Mouse (Mus musculus): Measurements from ENCODE around the gene Slc48a1.

Slc48a1 gene

GRCm38 (mm10) chr15:97799446-97799845 lies 21.1 kb downstream of the Slc48a1 start:
- in situ Hi-C loops (cut with MseI, MboI): no loop called here

GRCm38 (mm10) chr15:97800853-97801252 lies 22.5 kb downstream of the Slc48a1 start:
- in situ Hi-C loops (cut with MseI, MboI): no loop called here

DNA sequence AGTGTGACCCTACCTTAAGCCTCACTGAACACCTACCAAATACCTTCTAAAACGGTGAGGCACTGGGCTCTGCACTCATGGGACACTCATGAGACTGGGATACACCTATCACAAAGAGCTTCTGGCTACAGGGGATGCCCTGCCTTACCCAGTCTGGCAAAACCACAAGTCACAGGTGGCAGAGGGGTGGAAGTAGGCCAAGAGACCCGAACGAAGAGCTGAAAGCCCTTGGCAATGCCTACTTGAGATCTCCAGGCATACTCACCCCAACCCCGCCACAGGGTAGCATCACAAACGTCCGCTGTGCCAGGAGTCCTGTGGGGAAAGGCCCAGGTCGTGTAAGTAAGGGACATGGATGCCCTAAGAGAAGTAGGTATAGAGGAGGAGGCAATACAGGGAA lies 23.5 kb downstream of the Slc48a1 start:
- in situ Hi-C loops (cut with MseI, MboI): no loop called here

DNA sequence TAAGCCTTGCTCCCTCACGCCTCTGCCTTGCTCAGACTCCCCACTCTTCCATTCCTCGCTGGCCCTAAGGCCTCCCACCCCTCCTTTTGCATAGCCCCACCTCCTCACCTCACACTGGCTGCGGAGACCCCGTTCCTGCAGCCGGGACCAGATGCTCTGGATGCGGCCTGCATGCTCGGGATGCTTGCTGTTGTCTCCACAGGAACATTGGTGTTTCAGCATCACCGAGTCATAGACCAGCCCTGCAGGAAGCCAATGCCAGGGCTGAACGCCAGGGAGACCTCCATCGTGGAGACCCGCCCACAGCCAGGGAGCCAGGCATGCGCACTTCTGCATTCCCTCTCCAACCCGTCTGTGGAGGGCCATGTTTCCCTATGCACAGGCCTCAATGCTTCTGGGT lies 24.3 kb downstream of the Slc48a1 start:
- in situ Hi-C loops (cut with MseI, MboI): no loop called here

- in situ Hi-C loops (cut with MseI, MboI): no loop called here
These were observed 29.5 kb downstream of the Slc48a1 start for GRCm38 (mm10) chr15:97807867-97808266.

- in situ Hi-C loops (cut with MseI, MboI): no loop called here
These were observed 30.2 kb downstream of the Slc48a1 start for GRCm38 (mm10) chr15:97808532-97808931.

GRCm38 (mm10) chr15:97809206-97809605 lies 30.9 kb downstream of the Slc48a1 start:
- in situ Hi-C loops (cut with MseI, MboI): no loop called here

- in situ Hi-C loops (cut with MseI, MboI): no loop called here
These were observed 31.6 kb downstream of the Slc48a1 start for GRCm38 (mm10) chr15:97809942-97810341.

DNA sequence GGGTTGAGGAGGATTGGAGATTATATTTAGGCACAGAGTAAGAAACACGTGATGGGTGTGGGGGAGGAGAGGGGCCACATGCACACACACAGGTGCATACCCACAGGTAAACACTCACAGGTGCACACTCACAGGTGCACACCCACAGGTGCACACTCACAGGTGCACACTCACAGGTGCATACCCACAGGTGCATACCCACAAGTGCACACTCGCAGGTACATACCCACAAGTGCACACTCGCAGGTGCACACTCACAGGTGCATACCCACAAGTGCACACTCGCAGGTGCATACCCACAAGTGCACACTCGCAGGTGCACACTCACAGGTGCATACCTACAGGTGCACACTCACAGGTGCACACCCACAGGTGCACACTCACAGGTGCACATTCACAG lies 32.1 kb downstream of the Slc48a1 start:
- in situ Hi-C loops (cut with MseI, MboI): no loop called here

DNA sequence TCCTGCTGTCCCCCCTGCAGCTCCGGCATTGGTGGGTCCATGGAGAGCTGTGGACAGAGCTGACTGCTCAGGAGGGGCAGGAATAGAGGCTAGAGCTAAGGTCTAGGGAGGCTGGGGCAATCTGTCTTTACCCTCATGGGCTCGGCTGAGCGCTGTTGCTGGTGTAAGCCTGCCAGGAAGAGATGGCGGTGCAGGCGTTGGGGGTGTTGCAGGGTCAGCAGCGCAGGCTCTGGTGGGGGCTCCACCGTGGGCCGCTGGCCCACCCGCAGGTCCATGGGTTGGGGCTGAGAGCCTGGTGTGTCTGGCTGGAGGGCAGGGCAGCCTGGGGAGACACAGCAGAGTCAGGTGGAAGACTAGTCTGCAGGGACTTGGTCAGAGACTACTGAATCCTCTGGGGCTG lies 33.0 kb downstream of the Slc48a1 start:
- in situ Hi-C loops (cut with MseI, MboI): no loop called here

DNA sequence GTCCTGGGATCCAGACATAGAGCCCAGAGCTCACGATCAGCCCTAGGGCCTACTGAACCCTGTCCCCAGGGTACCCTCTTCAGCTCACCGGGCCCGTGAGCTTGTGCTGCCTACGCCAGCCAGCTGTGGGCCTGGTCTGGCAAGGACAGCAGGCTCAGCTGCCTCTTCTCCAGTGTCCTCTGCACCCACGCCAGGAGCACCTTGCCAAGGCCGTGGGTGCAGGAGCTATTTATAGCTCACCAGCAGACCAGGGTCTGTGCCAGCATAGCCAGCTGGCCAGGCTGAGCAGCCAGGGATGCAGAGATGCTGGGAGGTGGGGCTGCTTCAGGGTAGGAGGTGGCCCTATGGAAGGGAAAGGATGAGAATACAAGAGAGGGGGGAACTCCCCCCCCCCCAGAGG lies 33.8 kb downstream of the Slc48a1 start:
- in situ Hi-C loops (cut with MseI, MboI): no loop called here

GRCm38 (mm10) chr15:97812875-97813274 lies 34.6 kb downstream of the Slc48a1 start:
- in situ Hi-C loops (cut with MseI, MboI): no loop called here

DNA sequence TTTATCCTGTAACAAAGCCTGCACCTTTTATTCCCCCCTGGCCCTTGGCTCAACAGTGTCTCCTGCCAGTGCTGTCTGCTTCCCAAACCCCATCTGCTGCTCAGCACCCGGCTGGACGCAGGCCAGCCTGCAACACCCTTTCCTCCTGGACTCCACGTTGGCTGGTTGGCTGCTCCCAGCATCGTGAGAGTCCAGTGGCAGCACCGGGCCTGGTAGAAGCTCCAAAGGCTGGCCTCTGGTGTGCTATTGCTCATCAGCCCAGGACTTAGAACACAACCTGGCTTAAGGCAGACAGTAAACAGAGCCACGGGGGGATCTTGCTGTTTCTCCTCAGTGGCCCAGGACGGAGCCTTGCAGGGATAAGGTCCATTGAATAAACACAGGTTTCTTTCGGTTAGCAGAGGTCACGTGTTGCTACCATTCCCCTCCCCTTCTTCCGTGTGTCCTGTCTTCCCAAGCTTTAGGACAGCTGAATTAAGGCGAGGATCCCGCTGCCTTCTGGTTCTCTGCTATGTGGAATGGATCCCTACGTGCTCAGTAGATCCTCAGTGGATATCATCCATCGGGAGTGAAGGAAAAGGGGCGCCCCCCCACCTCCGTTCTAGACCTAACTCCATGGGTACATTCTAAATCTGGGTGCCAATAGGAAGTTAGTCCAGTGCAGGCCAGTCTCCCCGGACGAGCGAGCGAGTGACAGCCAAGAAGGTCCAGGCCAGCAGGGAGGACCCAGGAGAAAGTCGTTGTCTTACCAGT lies 35.3 kb downstream of the Slc48a1 start:
- in situ Hi-C loops (cut with MseI, MboI): no loop called here

DNA sequence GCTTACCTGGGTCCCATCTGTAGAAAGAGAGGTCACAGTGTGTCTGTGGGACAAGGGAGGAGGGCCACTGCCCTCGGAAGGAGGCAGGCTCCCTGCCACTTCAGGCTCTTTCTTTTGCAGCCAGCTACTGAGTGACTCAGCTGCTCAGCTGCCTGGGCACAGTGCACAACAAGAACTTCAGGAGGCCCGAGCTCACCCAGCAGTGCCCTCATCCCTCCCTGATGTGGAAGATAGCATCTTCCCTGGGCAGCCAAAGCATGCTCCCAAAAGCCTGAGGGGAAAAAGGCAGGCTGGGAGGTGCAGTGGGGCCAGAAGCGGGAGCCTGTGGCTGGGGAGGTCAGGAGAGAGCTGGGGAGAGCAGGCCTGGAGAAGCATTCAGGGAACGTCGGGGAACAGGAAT lies 36.4 kb downstream of the Slc48a1 start:
- in situ Hi-C loops (cut with MseI, MboI): no loop called here

DNA sequence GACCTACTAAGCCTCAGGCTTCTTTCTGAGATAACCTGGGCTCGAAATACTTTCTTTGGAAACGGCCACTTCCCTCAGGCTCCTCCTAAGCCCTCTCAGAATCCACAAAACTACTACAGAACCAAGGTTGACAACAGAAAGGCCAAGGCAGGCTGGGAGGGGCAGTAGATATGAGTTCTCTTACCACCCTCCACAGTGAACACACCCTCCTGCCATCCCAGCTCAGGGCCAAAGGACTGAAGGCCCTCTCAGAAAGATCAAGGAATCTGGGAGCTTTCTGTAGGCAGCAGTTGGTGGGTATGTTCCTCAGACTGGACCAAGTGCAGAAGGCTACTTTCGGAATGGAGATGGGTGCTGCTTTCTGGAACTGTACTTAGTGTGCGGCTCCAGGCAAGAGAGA lies 36.9 kb downstream of the Slc48a1 start:
- in situ Hi-C loops (cut with MseI, MboI): no loop called here

DNA sequence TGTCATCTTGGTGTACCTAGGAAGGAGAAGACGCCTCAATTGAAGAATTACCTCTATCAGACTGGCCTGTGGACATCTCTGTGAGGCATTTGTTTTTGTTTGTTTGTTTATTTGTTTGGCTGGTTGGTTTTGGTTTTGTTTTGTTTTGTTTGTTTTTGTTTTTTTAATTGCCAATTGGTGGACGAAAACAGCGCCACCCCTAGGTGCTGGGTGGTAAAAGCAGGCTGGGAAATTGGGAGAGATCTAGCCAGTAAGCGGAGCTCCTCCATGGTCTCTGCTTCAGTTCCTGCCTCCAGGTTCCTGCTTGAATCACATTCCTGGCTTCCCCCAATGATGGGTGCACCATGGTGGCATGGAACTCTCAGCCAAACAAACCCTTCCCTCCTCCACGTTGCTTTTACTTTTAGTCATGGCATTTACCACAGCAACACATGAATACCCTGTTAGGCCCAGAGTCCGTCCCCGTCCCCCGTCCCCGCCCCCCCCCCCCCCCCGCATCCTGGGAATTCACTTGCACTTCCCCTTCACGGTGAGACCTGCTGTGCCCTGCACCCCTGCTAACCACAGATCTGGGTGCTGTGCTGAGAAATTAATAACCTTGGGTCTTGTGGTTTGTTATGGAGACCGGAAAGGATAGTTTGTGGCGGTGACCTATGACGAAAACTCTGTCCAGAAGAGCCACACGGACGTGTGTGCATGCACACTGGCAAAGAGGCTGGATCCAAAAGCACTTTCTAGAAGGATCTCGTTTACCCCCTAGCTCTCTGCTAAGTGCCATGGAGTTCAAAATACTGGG lies 38.1 kb downstream of the Slc48a1 start:
- in situ Hi-C loops (cut with MseI, MboI): no loop called here

GRCm38 (mm10) chr15:97819937-97820336 lies 41.6 kb downstream of the Slc48a1 start:
- in situ Hi-C loops (cut with MseI, MboI): no loop called here

- in situ Hi-C loops (cut with MseI, MboI): no loop called here
These were observed 43.1 kb downstream of the Slc48a1 start for GRCm38 (mm10) chr15:97821321-97821982.

GRCm38 (mm10) chr15:97821983-97822363 lies 43.7 kb downstream of the Slc48a1 start:
- in situ Hi-C loops (cut with MseI, MboI): no loop called here

DNA sequence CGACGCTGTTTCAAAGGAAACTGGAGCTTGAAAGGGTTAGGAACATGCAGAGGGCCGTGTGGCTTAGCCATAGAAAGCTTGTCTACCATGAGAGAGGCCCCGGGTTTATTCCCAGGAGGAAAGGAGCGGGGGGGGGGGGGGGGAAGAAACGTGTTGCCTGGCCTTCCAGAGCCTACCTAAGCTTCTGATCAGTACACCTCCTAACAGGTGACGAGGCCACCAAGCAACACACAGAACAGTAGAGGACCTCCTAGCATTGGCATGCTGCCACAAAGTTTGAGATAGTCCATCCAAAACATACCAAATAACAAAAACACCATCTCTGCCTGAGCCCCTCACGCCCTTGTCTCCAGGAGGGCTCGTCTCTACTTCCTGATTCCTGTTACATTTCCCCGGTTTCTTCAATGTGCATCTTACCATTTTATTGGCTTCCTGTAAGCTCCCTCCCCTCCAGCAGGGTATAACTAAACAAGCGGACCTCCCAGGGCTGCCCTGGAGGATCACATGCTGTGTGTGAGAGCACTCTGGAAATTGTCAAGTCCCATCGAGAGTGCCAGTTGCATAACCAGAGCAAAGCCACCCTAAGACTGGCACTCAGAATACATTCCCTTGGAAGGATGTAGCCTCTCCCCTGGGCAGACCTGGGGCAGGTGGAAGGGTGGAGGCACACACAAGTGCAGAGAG lies 44.4 kb downstream of the Slc48a1 start:
- in situ Hi-C loops (cut with MseI, MboI): no loop called here

DNA sequence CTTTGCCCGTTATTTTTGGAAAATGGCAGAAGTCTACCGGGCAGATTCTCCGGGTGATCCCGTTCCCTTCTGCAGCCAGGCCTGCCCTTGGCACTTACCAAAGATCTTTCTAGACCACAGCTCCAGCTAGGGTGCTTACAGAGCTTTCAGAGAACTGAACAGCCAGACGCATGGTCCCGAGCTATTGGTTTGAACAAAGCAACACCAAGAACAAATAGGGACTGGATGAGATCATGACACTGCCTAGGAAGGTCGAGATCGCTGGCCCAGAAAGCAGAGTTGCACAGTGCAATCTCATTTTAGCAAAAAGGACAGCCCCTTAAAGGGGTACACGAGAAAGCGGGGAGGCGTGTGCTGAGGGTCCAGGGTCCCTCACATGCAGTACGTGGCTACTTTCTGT lies 45.2 kb downstream of the Slc48a1 start:
- in situ Hi-C loops (cut with MseI, MboI): no loop called here

GRCm38 (mm10) chr15:97824042-97824441 lies 45.7 kb downstream of the Slc48a1 start:
- in situ Hi-C loops (cut with MseI, MboI): no loop called here

Measured in mouse trophoblast stem cell (cell line).